Mouse (Mus musculus): Measurements from ENCODE around the gene C1d.
"Not testable (repeated sequence)": the region's sequence is repeated elsewhere in the genome, so short reads cannot be mapped to it uniquely, and the experiment has no call there.

C1d gene

DNA sequence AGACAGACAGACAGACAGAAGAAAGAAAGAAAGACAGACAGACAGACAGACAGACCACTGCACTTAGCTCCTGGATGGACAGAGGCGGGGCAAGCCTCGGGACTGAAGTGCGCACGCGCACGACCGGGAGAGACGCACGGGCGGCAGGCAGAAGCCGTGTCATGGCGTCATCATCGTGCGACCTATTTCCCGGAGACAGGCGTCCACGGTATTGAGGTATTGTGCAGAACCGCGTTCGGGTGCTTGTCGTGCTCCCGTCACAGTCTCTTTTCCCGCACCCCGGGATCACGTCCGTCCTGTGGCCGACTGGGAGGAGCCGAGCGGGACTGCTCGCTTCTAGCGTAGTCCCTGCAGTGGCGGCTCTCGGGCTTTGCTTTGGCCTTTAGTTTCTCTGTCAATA lies at the start of gene C1d:
TSS of gene C1d (plus strand) at position 137 of the 400 bp plus-strand sequence.
- peak; percentile 91 for DNase-seq (ENCODE audit: low read depth, low spot score)

DNA sequence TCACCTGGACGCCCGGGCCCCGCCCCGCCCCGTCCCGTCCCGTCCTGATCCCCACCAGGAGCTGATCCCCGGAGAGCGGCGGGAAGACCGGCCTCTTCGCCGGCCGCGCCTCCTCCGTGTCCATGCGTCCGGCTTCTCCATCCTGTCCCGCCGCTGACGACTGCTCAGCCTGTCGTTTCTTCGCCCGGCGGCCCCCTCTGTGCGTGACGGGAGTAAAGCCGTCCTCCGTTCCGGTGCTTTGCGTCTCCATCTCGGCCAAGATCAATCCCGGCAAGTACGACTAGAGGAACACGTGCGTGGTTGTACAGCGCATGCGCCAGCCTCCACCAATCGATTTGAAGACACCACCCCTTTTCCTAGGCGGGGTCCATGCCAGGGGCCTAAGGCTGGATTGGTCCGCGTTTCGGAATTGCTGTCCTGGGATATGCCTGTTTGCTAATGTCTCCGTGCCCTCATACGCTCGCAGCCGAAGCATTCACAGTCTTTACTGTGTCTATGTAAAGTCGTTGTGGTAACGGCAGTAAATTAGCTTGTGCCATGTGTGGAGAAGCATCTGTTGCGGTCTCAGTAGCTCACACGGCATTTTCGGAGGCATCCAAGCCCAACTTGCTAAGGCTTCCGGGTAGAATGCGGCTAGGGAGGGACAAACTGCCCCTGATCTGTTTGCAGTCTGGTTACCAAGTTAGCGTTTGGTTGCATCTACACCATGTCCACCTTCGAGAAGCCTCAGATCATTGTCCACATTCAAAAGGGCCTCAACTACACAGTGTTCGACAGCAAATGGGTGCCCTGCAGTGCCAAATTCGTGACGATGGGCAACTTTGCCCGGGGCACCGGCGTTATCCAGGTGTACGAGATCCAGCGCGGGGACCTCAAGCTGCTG lies 45.9 kb upstream of the C1d start, which contains the start of gene Pno1:
TSS of gene Pno1 (minus strand) at position 311 of the 883 bp plus-strand sequence.
- peak; percentile 91 for DNase-seq (ENCODE audit: low read depth, low spot score)

DNA sequence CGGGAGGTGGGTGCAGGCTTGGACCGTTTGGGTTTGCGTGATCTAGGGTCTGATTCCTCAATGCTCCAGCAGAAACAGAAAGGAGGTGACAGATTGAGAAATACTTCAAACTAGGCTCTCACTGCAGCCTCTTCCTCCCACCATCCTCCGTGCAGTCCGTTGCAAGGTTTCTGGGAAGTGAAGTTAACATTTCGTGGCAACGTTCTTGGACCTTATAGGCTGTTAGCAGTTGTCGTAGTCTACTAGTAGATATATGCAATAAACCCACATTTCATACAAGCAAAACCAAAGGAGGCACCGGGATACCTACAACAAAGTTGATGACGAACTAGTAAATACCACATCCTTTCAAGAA lies 45.3 kb upstream of the C1d start:
- DNase-seq (ENCODE audit: low read depth, low spot score), result no peak

DNA sequence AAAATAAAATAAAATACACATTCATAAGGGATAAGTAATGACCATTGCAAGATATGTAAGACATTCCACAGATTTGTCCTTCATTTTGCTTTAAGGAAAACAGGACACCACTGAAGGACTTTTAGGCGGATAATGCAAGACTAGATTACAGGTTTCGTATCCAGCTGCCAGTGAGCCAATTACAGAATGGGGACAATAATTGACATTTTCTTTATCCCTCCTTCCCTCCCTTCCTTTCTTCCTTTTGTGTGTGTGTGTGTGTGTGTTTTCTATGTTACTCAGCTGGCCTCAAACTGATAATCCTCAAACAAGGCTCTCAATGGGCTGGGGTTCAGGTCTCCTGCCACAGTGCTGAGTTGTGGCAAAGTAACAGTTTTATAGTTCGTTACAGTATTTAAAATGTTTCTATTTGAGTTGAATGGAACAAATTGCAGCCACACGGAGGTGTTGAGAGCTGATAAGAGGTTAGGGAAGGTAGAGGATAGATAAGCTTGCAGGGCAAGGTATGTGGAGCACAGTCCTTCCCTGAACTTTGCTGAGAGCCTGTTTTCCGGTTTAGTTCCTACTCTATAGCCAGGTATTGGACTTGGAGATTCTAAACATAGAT lies 44.4 kb upstream of the C1d start:
- no peak for DNase-seq (ENCODE audit: low read depth, low spot score)

DNA sequence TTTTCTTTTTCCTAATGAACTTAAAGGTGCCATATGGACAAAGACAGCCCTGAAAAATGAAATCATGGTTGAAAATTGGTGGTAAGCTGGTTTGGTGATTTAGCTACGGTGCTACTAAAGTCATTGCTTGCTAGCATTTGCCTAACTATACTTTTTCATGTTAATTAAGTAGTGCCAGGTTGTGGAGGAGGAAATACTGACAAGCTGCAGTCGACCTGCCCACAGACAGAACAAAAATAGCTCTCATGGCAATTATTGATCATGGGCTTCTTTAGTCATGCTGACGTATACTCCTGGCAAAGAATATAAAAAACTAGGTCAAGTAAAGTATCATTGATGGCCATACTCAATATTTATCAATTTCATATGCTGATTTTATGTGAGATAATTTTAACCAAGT lies 41.9 kb upstream of the C1d start:
- no peak for DNase-seq (ENCODE audit: low read depth, low spot score)

DNA sequence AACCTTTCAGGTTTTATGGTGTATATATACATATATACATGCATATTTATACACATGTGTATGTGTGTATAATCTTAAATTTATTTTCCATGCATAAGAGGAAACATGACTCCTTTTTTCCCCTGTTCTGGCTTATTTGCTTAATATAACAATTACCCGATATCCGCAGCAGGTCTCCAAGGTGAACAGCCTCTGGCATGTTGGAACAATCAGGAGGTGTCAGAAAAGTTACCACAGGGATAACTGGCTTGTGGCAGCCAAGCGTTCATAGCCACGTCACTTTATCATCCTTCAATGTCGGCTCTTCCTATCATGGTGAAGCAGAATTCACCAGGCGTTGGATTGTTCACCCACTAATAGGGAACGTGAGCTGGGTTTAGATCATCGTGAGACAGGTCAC lies 36.3 kb upstream of the C1d start:
- no peak for DNase-seq (ENCODE audit: low read depth, low spot score)

DNA sequence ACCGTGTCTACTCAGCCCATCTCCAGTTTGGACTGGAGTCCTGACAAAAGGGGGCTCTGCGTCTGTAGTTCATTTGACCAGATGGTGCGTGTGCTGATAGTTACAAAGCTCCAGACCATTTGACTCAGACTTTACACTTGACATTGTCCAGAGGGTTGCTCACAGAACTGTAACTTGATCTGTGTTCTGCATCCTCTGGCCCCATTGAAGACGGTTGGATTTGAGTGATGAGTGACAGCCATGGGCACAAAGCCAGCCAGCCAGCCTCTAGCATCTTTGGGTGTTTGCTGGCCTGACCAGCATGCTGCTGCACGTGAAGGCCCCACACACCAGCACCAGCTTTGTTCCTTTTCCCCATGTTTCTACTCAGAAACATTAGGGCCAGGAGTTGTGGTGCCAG lies 24.6 kb upstream of the C1d start:
- no peak for DNase-seq (ENCODE audit: low read depth, low spot score)

DNA sequence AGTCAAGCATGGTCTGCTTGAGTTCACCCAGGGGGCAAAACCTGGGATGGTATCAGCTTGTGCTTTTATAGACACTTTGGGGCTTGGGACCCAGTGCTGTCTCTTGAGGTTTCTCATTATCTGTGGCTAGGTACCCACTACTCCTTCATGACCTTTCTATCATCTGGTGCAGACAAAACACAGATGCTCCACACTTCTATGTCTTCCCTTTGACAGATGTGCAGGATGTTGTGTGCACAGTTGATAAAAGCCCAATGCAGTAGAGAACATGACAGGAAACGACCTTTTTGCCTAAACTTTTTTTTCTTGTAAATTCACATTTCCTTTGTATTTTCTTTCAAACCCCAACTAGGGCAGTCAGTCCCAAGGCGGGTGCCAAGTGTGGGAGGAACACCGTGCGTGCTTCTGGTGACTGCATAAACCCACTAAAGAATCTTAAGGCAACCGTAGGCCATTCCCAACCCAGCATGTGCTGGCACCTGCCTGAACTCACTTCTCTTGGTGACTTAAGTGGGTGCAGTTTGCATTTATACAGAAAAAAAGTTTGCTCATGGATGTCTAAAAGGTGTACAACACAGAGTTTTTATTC lies 20.8 kb upstream of the C1d start:
- DNase-seq (ENCODE audit: low read depth, low spot score), result no peak

DNA sequence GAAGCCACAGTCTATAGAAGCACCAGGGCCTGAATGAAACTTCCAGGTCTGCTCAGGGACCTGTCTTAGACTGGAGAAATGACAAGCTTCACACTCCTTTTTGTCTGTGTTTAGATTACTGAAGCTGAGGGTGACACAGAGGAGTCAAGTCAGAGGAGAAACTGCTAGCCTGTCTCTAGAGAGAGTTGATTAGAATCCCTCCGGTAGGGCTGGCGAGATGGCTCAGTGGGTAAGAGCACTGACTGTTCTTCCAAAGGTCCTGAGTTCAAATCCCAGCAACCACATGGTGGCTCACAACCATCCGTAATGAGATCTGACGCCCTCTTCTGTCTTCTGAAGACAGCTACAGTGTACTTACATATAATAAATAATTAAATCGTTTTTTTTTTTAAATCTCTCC lies 18.8 kb upstream of the C1d start:
- DNase-seq (ENCODE audit: low read depth, low spot score), result not testable (repeated sequence)

DNA sequence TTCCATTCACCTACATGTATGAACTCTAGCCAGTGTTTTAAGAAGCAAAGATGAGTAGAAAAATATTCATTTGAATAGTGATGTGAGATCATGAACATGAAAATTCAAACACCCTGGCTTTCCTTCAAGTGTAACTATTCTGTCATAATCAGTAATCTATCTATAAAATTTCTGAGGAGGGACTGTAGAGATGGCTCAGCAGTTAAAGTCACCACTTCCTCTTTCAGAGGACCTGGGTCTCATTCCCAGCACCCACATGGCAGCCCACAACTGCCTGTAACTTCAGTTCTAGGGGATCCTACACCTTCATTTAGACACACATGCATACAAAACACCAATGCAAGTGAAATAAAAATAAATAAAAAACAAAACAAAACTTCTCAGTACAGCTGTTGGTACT lies 8.7 kb upstream of the C1d start:
- DNase-seq (ENCODE audit: low read depth, low spot score), result no peak

DNA sequence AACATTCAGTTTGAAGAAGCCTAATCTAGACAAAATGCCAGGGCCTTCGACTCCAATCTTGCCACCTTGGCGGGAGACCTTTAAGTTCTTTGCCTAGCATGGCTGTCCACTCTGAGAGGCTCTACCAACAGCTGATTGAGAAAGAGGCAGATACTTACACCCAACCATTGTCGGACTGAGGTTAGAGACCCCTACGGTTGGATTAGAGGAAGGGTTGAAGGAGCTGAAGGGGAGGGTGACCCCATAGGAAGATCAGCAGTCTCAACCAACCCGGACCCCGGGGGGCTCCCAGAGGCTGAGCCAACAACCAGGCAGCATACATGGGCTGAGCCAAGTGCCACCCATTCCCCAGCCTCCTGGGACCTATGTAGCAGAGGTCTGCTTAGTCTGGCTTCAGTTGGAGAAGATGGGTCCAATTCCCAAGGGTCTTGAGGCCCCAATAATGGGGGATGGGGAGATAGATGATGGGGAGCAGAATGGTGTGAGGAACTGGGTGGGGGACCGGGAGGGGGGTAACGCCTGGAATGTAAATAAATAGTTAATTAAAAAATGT lies 490 bp upstream of the C1d start:
- DNase-seq (ENCODE audit: low read depth, low spot score), result no peak

DNA sequence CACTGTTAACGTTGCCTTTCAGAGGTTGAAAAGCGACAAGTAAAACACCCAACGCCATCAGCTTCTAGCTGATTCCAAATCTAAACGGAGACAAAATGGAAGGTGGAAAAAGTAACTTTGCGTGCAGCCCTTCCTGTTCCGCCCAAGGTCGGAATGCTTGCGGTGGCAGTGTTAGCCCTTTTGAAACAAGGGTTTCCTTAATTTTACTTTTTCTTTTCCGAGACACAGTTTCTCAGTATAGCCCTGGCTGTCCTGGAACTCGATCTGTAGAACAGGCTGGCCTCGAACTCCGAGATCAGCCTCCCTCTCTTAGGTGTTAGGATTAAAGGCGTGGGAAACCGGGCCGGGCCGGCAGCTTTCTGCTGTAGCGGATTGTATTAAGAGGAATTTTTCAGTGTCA lies 482 bp downstream of the C1d start:
- DNase-seq (ENCODE audit: low read depth, low spot score), result peak; percentile 24

DNA sequence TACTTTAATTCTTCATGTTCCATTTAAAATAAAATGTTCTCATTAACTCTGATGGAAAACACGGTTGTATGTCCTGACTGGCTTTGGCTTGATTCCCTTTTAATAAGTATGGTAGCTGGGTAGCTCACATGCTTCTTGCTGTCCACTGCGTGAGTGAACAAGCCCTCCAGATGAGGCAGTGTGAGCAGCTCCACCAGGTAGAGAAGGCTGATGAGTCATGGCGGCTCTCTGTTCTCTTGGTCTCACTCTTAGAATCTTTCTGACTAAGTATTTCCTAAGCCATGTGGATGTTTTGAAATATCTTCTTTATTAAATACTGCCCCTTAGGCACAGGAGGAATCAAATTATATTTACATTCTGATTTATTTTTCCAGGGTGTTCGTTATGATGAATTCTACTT lies 9.8 kb downstream of the C1d start:
- DNase-seq (ENCODE audit: low read depth, low spot score), result no peak

DNA sequence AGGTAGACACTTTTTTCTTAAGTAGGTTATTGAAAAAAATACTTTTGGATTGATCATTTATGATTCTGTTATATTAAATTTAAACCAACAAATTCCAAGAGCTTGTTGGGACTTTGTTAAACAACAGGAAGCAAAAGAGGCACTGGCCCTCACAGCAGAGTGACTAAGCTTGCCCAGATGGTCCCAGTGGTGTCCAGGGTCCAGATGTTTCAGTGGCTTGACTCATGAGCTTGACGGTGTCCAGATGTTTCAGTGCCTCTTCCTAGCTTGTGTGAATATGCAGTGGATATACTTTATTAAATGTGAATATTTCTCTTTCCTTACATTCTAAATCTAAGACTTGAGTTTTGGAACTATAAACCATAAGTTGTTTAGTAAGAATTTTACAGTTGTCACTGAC lies 11.4 kb downstream of the C1d start:
- no peak for DNase-seq (ENCODE audit: low read depth, low spot score)

DNA sequence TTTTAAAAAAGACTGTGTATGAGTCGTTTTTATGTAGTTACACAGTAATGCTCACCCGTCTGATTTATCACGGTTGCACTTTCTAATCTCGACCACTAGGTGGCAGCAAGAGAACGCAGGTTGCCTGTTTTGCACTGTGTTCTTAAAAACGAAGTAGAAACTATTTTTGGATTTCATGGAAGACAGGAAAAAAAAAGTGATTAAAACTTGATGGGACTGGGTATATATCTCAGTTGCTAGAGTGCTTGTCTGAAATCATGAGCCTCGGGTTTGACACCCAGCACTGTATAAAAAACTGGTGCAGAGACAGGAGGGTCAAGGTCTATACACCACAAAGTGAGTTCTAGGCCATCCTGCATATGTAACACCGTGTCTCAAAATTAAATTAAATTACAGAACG lies 22.6 kb downstream of the C1d start:
- DNase-seq (ENCODE audit: low read depth, low spot score), result peak; percentile 44

DNA sequence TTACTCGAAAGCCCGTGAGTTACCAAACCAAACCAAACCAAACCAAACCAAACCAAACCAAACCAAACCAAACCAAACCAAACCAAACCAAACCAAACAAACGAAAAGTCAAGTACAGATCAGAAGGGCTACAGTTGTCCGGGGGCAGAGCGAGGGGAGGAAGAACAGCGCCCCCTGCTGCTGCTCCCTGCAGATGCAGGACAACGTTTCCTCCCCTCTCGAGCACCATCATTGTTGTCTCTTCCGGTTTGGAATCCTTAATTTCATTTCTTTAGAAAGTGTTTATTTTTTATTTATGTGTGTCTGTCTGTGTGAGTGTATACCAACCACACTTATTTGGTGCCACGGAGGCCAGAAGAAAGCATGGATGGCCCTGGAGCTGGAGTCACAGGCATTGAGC lies 26.7 kb downstream of the C1d start:
- DNase-seq (ENCODE audit: low read depth, low spot score), result no peak

DNA sequence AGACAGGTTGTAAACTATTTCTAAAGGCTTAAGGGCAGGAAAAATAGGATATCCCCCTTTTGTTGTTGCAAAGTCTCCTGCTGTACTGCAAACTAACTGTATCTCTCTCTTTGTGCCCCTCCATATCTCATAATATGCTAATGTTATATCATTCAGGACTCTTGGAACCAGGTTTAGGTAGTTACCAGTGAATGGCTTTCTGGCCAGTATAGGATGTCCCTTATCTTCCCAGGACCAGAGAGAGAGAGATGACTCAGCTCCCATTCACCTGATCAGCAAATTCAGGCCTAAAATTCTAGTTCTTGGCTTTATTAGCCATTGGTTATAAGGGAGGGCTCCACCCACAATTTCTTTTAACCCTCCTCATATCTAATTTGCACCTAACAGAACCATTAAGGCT lies 31.5 kb downstream of the C1d start:
- DNase-seq (ENCODE audit: low read depth, low spot score), result no peak

DNA sequence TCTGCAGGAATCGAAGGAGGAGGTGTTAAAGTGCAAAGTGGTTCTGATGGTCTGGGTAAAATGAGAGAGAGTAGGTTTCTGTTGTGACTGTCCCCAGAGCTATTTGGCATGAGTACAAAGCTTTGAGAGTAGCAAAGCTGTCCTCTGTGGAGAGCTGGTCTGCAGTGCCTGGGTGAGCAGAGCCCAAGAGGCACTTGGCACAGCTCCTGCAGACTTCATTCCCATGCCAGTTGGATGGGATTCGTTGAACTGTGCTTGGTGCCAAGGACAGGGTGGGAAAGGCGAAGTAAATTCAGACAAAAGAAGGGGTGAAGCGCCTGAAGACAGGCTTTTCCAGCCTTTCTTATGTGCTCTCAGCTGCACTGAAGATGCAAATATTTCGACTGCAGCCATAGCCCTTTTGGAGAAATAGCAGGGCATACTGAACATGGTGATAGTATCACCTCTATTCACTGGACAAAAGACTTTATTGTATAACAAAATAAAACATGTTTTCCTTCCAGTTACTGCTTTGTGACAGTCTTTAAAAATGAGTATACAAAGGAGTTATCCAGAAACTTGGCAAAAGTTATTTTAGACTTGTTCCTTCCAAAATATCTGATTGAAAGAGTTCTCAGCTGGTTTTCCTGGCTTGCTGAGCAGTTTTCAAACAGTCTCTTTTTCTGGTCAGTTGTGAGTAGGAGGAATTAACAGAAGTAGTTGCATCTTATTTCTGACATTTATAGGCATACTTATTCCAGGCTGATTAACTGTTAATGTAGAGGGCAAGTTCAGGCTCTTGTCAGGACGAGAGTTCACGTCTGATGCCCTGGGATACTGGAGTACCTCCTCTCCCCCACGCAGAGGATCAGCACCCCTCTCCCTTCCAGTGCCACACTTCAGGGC lies 48.9 kb downstream of the C1d start:
- no peak for DNase-seq (ENCODE audit: low read depth, low spot score)

DNA sequence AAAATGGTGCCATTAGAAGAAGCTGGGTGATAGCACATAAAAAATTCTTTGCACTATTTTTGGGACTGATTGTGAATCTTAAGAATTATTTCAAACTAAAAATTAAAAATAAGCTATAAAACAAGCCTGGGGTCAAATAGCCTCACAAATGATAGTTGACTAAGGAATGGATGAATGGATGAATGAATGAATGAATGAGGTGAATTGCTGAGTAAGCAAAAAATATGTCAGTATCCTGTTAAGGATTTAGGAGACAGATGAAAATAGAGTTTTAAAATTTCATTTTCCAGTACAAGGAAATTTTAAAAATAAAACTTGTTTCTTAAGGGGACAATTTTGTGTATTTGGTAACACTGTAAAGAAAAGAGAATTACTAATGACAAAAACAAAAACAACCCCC lies 50.1 kb downstream of the C1d start:
- DNase-seq (ENCODE audit: low read depth, low spot score), result no peak

All from embryo, embryonic 11.5 days (tissue).